Mouse (Mus musculus) cerebellum, adult 9-11 months (tissue): ENCODE measurements around the gene Cds1.

Experiments
- DNase-seq: peaks from one replicate; pipeline ENCODE4 v3.0.0; 2022

Cds1 gene

DNA sequence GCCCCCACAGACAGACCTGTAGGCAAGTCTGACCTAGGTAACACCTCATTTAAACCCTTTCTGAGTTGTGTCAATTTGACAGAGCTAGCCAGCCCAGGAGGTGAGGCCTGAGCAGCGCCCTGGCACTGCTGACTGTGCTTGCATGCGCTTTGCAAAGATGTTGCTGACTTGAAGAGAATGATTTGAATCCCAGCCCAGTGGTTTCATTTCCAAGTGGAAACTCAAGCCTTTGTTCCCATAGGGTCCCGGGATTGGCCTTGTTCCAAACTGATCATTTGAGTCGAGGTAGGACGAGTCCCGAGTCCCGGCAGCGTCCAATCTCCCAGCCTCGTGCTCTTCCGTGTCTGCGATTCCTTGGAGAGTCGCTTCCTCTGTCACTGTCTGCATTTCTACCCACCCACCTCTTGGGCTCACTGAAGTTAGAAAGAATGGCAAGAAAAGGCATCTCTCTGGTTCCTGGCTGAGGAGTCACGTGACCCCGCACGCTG, 14.5 kb downstream of the Cds1 start:
- no peak for DNase-seq

DNA sequence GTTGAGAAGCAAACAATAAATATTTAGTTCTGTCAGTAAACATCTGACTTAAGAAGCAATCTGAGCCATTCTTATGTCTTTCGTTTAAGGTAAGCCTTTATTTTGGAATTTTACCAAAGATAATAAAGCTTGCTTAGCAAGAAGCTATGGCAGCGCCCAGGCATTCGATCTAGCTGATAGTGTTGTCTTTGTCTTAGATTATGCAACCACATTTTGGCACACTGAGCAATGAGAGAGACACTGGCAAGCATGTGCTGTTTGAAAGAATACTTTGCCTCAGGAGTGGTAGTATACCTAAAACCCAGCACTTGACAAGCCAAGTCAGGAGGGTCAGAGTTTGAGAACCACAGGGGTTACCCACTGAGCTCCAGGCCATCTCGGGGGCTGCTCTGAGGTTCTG, 16.0 kb downstream of the Cds1 start:
- DNase-seq: no peak

DNA sequence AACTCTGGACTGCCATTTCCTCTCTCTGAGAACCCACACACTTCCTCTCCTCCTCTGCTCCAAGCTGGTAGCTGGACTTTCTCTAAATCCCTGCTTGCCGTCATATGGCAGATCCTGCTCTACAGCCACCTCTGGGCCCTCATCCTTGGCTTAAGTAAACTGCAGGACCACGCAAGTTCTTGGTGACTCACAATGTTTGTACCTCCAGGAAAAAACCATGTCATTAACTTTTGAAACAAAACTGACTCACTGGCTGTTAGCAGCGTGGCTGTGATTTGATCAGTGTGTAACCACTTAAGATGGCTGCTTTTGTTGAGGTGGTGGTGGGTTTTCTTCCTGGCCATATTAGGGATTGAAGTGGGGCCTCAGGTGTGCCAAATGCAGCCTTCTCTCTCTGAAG, 19.4 kb downstream of the Cds1 start:
- no peak for DNase-seq

DNA sequence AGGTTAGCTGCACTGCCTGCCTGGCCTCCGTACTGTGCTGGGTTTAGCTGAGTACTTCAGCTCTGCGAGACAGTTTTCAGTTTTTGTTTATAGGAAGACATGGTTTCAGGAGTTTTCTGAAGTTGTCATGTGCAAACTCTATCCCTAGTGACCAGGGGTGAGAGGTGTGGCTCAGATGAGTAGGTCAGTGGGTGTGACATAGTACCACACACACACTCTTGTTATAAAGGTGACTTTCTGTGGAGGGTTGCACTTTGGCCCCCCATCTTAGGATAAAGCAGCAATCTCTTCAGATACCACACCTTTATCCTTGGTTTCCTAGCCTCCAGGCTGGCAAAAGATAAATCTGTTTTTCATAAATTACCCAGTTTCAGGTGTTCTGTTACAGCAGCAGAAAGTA, 19.9 kb downstream of the Cds1 start:
- no peak for DNase-seq

DNA sequence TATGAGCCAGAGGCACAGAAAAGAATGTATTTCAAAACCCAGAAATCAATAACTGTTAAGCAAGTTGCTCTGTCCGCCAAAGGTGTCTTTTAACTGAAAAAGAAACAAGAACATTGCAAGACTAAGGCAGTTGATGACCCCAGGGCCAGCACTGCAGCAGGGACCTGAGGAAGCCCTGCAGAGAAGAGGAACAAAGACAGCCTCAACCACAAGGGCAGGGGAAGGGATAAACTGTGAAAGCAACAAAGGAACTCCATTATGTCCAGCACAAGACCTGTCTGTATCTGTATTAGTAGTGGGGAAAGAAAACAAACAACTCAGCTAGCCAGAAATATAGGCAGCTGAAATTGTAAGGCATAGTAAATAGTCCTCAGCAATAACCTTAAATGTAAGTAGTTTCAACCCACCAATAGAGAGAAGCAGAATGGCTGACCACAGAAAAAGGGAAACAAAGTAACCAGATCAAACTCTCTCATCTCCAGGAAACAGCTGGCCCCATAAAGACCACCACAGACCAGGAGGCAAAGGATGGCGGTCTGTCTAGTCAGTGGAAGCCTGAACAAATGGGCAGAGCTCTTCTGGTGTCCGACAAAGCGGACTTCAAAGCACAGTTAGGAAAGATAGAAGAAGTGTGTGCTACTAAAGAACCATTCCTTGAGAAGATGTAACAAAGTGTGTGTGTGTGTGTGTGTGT, 21.1 kb downstream of the Cds1 start:
- DNase-seq: no peak

DNA sequence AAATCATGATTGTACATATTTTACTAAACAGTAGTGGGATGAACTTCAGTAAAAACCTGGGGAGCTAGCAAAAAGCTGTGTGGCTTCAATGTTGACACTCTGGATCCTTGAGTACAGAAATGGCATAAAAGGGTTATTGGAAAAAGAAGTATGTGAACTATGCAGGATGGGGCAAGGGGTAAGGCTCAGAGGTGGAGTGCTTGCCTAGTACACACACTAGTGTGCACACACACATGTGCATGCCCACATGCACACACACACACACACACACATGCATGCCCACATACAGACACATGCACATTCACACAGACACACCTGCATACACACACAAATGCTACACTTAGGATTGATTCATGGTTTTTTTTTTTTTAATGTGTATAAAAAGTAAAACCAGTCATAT, 24.8 kb downstream of the Cds1 start:
- no peak for DNase-seq

DNA sequence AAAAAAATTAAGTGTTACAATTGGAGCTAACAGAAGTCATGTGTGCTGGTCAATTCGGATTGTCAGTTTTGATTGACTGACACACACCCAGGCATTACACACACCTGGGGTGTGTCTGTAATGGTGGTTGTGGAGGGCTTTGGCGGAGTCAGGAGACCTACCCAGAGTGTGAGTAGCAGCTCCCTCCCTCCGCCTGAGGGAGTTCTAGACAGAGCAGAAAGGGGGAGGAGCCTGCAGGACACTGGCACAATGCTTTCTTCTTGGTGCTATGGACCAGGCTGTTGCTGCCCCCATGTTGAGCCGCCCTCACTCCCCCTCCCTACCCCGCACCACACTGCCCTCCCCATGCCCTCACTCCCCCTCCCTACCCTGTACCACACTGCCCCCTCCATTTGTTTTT, 25.6 kb downstream of the Cds1 start:
- no peak for DNase-seq

DNA sequence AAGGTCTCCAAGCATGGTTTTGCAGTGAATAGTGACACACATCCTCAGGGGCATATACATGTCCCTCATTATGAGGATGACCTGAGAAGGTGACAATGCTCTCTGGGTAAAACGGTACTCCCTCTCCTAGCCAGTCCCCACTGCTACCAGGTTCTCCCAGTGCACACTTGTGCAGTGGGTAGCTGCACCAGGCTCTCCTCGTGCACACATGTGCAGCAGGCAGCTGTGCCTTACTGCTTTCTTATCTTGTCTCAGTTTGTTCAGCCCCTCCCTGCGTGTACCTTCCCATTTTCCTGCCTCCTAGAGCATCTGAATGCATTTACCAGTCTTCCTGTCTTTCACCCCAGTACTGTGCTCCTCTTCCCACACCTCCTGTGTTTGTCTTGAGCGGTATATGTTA, 27.7 kb downstream of the Cds1 start:
- DNase-seq: no peak

DNA sequence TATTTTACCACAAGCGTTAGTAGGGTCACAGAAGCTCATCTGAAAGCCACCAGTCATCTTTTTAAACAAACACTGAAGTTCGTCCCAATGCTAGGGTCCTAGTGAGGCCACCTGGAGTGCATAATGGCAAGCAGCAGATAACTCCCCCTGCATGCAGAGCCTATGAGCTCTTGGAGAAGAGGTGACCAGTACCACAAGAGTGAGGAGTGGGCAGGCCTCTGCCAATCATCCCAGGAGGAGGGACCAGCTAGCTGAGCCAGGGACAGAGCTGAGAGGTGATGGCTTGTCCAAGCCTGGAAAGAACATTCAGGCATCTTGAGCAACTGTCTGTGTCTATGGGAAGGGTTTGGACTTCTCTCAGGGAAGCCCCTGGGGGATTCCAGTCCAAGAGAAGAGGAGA, 37.0 kb downstream of the Cds1 start:
- no peak for DNase-seq

DNA sequence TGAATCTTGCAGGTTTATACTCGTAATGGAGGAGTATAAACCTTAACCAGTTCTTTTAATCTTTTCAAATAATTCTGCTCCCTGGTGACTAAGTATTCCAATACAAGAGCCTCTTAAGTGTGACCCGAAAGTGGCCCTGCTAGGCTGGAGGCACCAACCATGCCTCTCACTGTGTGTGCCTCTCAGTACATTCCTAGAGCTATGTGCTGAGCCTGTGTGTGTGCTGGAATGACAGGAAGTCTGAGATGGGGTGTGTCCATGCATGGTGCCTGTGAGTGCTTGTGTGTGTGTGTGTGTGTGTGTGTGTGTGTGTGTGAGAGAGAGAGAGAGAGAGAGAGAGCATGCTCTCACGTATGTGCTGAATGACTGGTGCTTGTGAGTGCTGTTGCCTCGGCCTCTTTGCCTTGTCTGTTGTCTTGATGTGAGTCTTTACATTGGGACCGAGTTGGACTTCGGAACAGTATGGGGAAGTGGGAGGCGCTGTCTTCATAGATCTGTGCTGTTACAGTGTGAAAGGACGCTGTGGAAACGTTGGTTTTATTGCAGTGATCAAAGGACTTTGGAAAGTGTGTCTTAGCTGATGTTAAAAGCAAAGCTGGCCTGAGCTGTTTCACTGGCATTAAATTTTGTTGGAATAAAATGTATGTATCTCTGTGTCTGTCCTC, 37.6 kb downstream of the Cds1 start:
- no peak for DNase-seq

DNA sequence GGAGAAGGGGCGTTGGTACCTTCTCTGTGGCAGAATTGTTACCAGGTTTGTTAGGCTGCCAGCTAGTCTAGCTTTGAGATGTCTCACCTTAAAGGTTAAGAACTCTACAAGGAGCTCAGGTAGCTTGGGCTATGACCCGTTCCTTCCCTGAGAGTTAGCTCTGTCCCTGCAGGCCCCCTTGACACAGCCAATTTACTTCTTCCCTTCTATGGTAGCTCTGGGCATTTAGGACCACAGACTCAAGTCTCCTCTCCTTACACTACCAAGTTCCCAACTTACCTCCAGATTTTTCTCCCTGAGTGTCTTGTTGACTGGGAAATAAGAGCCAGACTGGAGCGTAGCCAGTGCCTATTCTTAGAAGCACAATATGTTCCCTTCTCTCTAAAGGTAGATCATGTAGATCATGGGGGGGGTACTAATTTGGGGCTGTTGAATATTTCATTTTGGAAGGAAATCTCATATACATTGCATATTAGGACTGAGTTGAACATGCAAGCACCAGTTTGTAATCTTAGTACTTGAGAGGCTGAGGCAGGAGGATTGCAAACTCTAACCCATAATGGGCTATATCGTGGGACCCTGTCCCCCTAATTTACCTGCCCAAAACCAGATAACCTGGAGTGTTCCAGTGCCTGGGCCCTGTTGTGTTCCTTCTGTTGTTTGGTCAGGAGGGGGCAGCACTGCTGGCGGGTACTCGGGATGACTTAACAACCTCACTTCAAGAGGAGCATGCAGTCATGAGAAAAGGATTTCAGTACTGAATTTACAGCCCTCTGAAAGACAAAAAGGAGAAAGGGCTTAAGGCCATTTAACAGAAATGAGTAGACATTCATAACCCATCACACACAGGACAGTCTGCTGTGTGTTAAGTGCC, 46.6 kb downstream of the Cds1 start:
- peak; percentile 70 for DNase-seq

DNA sequence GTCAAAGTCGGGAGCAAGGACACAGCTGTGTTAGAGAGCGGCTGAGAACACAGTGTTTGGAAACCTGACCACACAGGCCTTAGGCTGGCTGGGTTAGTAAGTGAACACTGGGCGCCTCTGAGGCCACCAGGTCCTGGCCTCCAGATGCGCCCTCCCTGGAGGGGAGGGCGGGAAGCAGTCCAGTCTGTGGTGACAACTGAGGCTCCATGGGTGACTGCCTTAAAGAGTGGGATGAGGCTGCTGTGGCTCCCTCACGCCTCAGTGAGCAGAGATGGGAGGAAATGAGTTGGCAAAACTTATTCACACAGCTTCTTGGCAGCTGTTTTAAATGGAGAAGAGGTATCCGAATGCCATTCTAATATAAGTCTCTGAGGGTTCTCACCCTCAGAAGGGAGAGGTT, 51.9 kb downstream of the Cds1 start:
- DNase-seq: no peak

DNA sequence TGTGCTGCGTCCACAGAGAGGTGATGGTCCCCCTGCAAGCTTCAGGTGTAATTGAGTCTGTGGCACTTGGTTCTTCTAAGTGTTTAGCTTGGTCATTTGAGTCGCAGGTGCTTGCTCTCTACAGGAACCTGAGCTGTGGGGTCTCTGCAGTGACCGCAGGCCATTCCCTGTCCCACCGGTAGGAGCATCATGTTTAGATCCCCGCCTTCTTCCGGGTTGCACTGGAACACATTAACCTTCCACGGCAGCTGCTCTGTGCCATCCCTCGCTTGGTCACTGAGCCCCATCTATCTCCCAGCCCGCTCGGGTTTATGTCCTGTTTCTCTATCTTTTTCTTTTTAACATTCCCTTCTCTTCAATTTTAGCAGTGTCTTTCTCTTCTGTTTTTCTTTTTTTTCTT, 54.3 kb downstream of the Cds1 start:
- DNase-seq: no peak

DNA sequence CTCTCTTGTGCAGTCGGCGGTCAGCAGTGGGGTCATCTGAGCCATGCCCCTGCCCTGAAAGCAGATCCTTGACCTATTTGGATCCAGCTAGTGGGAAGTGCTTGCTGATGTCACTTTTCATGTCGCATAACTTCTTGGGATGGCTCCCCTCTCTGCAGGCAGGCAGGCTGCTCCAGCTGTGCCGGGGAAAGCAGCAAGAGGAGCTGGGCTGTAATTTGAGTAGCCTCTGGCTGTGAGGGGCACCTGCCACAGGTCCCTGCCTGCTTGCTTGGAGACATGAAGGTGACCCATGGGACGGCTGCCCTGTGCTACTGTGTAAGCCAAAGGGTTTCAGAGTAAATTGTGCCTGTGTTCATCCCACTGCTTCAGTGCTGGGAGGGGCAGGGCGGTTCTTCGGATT, 54.9 kb downstream of the Cds1 start:
- DNase-seq: no peak

DNA sequence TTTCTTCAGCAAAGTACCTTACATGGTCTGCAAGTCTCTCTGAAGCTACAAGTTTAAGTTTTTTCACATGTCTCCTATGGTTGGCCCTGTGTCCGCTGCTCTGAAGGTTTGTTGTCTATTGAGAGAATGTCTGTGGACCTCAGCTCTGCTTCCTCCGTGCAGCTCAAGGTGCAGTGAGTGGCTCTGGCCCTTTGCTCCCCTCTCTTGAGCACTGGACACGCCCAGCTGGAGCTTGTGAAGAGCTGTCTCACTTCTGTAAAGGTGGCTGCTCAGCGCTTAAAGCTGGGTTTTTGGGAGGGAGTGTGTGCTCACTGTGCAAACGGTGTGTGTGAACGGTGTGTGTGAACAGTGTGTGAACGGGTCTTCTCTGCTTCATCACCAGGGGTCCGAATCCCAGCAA, 56.1 kb downstream of the Cds1 start:
- no peak for DNase-seq

DNA sequence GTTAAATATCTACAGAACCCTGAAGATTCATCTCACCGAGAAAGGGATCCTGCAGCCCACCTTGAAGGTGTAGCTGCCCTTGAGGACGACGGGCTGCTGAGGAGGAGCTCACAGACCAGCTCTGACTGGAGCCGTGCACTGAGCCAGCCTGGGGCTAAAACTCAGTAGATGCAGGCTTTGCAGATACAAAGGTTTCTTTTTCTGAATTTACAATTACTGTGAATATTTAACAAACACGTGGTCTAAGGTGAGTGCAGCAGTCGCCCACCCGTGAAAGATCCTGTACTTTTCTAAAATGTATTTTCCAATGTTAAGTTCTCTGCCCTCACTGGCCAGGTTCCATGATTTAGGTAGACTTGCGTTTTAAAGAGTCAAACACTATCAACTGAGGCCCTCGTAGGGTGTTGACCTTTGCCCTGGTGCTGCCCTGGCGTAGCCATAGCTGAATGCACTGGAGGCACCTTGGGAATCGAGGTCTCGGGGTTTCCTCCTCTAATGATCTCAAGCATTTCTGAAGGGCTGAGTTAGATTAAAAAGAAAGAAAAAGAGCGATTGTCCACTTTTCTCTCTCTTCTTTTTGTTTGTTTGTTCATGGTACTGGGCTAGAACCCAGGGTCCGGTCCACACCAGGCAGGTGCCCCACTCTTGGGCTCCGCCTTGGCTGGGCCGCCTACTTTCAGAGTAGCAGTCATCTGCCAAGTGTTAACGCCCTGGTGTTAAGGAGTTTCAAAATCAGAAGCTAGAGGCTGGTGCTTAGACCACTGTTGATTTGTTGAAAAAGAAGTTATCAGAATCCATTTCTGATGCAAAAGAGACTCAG, 56.8 kb downstream of the Cds1 start:
- DNase-seq: no peak

DNA sequence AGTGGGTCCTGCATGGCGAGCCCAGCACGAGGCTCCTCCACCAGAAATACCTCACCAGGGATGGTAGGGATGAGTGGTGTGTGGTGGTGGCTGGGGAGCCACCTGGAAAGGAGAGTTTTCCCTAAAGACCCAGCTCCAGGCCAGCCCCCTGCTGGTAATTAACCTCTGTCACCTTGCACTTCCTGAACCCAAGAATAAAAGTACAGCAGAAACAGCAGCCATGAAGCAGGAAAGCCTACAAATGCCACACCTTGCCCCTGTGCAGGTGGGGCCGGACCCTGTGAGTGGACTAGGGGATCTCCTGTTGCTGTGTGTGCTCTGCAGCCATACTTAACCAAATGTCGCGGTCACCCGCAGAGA, 57.4 kb downstream of the Cds1 start:
- no peak for DNase-seq

DNA sequence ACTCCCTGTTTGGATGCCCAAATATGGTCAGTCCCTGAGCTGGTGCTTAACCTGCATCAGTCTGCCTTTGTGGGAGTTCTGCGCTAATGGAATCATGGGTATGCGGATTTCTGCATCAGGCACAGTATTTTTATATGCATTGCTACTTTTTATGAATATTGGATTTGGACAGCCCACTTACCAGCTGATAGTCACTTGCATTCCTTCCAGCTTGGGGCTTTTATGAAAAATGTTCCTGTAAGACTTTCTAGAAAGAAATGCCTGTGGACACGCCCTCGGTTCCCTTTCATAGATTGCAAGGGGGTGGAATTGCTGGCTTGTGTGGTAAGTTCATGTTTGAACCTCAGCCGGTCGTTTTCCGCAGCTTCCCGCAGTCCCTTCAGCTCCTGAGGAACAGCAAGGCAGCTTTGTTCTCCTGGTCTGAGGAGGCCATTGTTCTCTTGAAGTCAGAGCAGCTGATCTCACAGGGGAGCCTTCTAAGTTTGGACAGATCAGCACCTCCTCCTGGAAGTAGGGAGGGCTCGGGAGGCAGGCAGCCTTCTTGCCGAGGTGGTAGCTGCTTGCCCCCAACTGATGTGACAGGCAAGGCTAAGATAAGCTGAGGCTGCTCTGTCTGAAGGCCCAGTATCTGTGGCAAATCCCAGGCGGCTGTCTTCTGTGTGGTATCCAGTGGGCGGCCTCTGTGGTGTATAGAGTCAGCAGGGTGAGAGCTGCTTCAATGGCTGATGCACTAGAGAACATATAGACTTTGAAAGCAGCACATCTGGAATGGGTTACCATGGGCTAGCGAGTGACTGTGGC, 60.4 kb downstream of the Cds1 start:
- DNase-seq: no peak

DNA sequence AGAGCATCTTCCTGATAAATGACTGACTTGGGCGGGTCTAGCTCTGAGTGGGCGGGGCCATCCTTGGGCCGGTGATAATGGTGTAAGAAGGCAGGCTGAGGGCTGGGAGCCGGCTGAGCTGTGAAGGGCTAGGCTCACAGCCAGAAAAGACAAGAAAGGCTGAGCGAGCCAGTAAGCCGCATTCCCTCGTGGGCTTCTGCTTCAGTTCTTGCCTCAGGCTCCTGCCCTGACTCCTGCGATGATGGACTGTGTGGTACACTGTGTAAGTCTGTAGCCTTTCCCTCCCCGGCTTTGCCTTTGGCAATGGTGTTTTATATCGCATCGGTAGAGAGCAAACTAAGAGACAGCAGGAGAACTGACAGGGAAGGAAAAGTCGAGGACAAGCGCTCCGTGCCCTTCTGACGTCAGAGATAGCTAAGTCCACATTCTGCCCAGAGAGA, 61.6 kb downstream of the Cds1 start:
- DNase-seq: peak; percentile 54

DNA sequence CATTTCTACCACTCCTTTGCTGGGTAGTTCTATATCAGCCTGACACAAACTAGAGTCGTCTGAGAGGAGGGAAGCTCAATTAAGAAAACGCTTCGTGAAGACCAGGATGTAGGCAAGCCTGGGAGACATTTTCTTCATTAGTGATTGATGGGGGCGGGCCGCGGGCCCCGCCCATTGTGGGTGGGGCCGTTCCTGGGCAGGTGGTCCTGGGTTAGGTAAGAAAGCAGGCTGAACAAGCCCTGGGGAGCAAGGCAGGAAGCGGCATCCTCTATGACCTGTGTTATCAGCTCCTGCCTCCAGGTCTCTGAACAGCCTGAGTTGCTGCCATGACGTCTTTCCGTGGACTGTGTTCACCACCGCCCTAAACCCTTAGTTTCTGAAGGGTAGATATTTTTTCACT, 62.5 kb downstream of the Cds1 start:
- no peak for DNase-seq

DNA sequence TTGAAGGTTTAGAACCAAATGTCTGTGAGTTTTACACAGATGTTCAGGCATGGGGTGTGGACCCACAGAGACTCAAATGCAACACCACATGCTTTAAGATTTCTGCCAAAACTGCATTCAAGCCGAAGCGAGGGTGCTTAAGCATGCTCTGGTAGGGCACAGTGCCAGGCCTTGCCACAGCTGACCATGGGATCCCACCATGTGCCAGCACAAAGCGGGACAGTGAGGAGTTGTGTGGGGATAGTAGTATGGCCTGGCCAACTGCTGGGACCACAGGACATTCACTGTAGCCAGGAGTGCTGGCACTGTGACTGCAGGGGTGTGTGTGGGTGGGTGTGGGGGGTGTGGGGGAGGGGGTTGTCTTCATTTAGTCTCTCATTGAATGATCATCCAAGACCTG, 64.0 kb downstream of the Cds1 start:
- no peak for DNase-seq

DNA sequence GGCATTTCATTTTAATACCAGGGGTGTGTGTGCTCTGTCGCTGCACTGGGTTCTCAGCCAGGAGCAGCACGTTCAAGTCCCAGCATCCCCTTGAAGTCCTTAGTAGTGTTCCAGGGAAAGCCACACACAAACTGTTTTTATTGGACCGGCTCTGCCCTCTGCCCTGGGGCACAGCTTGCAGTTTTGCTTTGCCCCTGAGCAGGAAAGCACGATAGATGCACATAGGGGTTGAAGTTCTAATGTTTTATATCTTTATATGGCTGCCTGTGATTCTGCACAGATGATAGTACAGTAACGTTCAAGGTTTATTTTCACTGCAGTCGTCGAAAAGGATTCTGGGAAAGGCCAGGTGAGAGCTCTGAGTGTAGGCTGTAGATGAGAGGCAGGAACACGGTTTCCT, 65.2 kb downstream of the Cds1 start:
- DNase-seq: no peak
